Mouse (Mus musculus): Measurements from ENCODE around the gene Cbfa2t3.
A peak's percentile ranks its signal among the peaks of the same experiment; 100 is the strongest.

Cbfa2t3 gene

DNA sequence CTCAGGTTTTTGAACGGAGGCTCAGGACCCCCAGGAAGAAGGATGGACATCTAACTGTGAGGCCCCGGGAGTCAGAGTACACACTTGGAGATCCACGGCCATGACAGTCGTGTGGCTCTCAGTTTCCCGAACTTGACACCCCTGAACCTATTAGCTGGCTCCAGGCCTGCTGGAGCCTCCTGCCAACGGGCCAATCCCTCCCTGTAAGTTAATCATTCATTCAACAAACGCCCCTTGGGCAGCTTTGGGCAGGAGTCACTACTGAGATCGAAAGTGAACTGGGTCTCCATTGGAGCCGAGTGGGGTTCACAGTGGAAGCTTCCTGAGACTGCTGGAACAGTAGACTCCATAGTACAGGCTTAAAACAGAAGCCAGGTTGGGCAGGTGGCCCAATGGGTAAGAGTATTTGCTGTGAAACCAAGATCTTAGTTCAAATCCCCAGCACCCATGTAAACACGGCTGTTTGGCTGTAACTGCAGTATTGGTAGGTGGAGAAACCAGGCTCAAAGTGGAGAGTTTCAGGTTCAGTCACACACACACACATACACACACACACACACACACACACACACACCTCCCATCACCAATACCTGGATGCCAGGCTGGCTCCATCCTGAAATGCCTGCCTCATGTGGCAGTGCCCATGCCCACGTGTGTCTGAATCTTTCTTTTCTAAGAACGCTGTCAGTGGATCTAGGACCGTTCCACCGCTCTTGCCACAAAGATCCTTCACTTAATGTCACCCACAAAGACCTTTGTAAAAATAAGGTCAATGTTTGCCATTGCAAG is 20.0 kb upstream of the Cbfa2t3 start:
- DNase-seq (ENCODE audit: low spot score in 2 of 2): no peak

DNA sequence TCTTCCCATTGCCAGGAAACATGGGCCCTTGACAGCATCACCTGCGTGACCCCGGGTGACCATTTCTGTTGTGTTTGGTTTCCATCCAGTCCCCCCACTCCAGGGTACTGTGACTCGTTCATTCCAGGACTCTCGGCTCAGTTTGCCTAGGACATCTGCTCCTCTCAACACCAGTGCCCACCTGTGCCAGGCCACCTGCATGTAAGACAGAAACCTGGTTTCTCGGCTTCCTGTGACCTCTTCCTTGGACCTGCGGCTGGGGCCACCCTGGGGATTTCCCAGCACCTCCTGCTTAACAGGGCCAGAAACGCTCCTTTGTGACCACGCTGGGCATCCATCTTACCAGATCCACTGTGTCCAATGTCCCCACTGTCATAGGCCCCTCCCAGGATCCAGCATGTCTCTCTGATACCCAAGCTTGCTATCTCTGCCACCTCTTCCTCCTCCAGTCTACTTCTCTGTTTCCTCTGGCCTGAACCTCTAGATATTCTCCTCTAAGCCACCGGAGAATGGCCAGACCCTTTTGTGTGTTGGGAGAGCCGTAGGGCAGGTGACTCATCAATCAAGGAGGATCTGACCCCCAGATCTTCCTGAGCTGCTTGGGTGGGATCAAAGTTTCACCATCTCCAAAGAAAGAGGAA is 19.1 kb upstream of the Cbfa2t3 start:
- no peak for DNase-seq (ENCODE audit: low spot score in 2 of 2)

DNA sequence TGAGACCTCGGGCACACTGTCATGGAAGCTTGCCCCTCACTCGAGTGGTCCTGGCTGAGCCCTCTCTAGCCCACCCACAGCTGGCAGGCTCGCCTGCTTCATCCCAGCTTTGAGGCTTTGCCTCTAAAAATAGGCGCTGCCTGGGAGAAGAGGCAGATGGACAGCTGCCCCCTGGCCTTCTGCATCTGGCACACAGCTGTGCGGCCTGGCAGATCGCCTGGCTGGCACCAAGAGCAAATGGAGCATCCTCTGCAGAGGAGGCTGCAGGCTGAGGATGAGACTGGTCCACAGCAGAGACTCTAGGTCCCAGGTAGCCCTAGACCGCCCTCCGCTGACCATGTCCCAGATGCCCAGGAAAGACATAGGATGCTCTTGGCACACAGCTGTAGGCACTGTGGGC is 17.7 kb upstream of the Cbfa2t3 start:
- no peak for DNase-seq (ENCODE audit: low spot score in 2 of 2)

DNA sequence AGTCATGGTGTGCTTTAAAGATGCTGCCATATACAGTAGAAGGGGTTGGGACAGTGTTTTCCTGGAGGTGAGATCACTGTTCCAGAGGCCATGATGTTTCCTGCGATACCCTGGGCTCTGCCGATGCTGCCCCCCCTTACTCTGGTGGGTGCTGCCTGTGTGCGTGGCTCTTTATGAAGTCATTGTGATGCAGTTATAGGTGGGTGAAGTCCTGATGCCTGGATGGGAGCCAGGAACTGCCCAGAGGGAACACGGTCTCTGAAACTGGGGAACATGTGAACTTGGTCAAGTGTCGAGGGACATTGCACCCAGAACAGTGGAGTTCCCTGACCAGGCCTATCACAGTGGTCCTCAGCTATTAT is 14.2 kb upstream of the Cbfa2t3 start:
- no peak for DNase-seq (ENCODE audit: low spot score in 2 of 2)

DNA sequence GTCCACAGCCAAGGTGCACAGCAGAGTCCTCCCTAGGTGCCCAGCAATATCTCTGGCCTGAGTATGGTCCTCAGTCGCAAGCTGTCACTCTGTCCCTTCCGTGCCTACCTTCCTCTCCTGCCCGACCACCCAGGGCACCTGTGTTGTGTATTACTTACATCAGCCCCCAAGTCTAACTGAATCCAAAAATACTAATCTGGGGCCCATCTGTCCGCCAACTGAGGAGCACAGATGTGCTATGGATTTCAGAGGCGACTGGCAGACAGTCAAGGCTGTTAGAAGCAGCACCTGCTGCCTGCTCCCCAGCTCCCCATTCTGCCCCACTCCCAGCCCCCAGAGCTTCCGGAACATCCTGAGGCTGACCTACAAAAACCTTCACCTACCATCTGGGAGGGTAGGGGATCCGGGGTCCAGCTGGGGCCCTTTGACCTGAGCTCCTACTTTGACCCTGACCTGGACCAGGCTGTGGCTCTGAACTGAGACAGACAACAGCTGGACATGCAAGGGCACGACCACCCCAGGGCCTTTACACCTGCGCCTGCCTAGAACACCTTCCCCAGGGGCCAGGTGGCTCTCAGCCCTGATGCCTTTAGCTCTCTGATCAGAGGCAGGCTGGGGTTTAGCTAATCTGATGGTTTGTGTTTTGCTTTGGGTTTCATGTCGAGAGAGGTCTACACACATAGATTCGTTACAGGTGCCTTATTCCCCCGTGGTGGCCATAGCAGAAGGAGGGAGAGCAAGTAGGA is 13.7 kb upstream of the Cbfa2t3 start:
- no peak for DNase-seq (ENCODE audit: low spot score in 2 of 2)

DNA sequence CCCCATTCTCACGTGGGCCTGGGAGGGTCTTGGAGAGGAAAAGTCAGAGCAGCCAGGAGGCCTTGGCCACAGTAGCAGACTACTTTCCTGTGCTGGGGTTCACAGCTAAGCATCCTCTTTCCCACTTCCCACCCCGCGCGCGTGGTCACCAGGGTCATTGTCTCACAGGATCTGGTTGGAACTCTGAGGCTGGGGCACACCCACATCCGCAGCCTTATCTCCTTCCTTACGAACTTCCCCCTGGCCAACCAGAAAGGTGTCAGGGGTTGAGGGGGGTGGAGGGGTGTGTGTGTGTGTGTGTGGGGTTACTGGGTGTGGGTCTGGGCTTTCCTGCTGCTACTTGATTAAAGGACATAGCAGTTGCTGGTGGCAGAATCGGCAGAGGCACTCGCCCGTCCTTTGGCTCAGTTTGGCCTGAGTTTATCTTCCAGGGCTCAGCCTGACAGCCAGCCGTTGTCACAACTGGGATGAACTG is 13.0 kb upstream of the Cbfa2t3 start:
- DNase-seq (ENCODE audit: low spot score in 2 of 2): peak in 1 of 2 experiments; percentile 38

DNA sequence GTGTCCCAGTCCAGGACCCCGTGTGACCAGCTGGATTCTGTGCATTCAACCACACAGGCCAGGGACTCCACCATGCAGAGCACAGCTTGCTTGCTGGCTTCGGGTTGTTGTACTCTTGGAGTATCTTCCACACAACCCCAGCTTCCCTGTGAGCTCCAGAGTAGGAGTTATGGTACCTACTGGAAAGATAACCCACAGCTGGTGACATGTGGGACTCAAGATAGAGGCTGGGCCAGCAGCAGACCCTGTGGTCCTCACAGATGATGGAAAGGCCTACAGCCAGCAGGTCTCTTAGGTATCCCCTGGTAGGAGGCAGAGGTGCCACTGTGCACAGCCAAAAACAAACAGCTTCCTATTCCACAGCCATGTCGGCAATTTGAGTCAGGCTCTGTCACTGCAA is 12.6 kb upstream of the Cbfa2t3 start:
- DNase-seq (ENCODE audit: low spot score in 2 of 2): no peak

DNA sequence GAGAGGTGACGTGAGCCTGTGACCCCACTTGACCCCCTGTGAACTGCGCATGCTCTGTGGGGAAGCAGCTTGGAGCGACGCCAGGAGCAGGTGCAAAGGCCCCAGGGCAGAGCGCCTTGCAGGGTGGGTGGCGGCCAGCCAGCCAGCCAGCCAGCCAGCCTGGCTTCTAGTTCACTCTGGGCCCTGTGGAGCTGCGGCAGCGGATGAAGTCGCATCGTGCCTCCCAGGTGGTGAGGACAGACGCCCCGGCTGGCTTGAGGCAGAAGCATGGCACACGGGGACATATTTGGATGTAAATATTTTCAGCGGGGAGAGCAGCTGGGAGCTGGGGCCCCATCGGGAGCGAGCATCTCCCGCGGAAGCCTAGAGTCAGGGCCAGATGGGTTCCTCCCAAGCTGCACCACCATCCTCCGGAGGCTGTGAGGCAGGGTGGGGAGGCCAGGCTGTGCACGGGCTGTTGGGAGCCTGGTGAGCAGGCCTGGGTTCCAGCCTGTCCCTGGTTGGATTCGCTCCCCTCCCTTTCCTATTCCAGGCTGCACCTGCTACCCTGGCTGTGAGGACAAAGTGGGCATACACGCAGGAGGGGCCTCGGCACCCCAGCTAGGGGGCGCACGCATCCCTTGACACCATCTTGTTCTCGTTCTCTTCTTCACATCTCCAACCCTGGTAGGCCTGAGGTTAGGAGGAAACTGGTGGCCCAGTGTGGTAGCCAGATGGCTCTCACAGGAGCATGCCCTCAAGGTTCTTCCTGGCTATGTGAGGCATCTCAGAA is 10.6 kb upstream of the Cbfa2t3 start:
- peak in 1 of 2 experiments; percentile 38 for DNase-seq (ENCODE audit: low spot score in 2 of 2)

DNA sequence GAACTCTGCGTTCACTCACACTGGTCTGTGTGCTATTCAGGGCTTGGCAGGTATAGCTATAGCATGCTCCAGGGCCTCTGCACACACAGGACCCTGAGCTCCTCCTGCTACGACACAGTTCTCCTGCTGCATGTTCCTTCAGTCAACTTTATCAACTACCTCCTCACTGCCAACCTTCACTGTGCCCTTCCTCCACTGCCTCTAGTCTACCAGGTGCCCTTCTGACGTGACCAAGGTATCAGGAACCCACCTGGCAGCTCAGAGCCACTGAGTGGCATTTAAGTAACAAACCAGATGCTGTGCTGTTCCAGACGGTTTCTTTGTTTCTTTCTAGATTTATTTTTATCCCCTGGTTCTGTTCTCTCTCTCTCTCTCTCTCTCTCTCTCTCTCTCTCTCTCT is 8.3 kb upstream of the Cbfa2t3 start:
- DNase-seq (ENCODE audit: low spot score in 2 of 2): no peak

DNA sequence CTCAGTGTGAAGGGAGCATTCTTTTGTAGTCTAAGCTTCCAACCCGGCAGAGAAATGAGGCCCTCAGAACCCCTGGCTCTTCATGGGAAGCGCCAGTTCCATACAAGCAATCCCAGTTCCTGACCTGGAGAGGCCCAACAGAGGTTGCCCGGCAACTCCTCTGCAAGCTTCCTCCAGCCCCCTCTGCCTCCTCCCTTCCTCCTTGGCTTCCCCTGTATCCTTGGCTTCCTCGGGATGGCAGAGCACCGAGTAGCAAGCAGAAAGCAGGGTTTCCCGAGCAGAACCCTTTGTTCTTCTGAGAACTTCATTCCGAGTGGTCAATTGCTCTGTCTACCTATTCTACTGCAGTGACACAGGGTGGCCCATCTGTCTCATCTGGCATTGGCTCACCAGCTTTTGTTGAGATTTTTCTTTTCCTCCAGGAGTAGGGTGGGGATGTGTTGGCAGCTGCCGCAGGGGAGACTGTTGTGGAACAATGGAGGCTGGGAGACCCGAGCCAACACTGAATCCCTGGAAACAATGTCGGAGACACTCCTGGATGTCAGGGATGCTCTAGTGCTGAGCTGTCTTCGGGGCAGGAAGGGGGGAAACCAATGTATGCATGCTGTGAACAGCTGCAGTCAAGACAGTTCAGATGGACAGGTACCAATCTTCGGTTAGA is 7.1 kb upstream of the Cbfa2t3 start:
- DNase-seq (ENCODE audit: low spot score in 2 of 2): no peak

DNA sequence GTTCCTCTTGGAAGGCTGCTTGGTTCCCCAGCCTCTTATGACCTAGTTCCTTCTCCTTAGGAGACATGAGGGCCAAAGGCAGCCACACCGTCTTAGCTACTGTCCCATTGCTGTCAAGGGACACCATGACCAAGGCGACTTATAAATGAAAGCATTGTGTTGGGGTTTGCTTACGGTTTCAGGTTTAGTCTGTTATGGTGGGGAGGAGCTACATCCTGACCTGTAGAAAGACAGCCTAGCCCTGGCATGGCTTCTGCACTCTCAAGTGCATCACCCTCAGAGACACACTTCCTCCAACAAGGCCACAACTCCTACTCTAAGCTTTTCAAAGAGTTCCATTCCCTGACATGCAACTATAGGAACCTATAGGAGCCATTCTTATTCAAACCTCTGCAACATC is 5.7 kb upstream of the Cbfa2t3 start:
- no peak for DNase-seq (ENCODE audit: low spot score in 2 of 2)

DNA sequence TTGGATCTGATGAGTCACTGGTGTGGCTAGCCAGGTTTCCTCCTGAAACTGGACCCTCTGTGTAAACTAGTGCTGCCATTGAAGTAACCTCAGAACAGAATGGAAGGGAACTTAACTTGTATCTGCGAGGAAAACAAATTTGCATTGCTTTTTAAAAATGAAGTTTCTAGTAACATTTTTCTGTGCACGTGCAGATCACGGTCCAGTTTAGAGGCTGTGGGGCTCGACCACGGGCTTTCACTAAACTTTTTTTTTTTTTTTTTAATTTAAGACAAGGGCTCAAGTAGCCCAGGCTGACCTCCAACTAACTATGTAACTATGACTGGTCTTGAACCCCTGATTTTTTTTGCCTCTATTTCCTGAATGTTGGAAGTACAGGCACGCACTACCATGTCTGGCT is 4.0 kb upstream of the Cbfa2t3 start:
- DNase-seq (ENCODE audit: low spot score in 2 of 2): no peak

DNA sequence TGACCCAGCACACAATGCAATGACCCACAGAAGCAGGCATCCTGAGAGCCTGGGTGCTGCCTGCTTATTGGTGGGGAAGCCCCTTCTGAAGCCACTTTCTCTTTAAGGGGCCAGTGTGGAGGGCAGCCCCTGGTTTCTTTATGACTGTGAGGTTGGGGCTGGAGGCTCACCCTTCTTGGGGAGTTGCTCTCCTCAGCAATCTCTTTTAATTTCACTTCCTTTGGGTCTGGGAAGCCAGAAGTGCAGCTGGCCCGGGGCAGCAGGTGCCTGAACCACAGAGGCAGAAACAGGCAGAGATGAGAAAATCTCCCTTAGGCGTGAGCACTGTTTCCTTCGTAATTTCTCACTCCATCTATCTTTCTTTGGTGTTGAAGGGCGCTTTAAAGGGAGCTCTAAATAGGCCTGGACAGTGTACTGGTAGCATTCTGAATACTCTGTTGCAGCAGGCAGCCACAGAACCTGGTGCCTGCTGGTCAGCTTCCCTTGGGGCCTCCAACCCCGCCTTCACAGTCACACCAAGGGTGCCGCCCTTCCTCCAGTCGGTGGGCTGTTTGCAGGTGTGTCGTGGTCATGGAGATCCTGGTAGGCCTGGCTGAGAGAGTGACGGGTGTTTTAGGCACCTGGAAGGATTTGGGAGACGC is 3.5 kb upstream of the Cbfa2t3 start:
- DNase-seq (ENCODE audit: low spot score in 2 of 2): peak in 1 of 2 experiments; percentile 45

DNA sequence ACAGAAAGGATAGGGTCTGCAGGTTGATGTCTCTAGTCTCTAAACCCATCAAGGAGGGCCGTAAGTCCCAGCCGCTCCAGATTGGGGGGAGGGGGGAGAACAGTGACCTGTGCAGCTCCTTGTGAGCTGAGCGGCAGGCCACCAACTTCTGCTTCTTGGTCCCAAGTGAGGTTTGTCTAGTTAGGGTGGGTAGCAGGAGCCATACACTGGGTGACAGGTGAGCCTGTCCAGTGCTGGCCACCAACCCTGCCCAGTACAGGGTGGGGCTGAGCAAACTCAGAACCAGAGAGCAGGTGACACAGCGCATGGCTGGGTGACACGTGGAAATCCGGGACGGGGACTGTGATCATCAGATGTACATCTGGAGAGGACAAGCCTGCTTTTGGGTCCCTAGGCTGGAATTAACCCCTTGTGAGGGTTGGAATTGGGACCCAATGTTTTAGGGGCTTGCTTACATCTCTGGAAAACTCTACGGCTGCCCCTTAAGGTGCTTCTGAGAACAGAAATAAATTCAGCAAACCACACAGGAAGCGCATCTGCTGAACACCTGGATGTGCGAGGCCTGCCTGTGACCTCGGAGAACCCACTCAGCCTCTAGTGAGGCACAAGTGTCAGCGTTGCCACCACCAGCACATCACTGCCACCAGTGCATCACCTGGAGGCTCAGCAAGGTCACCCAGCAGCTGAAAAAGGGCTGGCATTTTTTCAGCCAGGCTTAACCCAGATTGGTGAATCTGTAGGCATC is 2.7 kb upstream of the Cbfa2t3 start:
- peak in 1 of 2 experiments; percentile 50 for DNase-seq (ENCODE audit: low spot score in 2 of 2)

DNA sequence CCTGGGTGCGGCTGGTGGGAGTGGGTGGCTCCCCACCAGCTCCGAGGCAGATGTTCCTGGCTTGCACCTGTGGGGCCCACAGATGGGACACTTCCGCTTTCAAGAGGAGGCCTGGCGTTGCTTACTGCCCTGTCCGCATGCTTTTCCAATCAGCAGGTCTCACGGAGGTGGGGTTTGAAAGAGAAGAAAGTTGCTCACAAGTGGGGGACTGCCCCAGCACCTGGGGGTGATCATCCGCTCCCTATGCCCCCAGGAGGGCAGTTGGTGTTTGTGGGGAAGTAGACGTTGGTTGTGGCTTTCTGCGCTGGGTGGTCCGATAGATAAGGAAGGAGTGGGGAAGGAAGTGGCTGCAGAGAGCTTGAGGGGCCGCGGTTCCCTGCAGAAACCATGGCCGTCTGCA is 1.7 kb upstream of the Cbfa2t3 start:
- DNase-seq (ENCODE audit: low spot score in 2 of 2): peak; percentile 71 to 81

DNA sequence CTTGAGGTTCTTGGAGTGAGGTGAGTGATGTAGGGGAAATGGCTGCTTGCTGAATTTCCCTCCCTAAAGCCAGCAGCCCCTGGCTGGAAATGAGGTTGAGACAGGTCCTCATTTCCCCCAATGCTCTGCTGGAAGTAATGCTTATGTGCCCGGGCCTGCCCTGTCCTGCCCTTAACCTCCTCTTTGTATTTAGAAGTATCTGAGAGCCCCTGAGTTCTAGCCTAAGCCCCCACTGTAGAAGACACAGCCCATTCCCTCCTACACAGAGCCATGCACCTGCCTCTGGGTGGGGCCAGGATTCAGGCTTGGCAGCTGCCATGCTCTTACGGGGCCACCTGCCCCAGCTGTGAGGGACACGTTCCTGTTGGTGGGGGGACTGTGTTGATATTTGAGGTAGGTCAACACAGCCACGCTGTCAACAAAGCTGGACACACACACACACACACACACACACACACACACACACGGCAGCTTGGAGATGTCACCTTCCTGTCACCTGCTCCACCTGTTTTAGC is 598 bp downstream of the Cbfa2t3 start:
- peak in 1 of 2 experiments; percentile 44 for DNase-seq (ENCODE audit: low spot score in 2 of 2)

DNA sequence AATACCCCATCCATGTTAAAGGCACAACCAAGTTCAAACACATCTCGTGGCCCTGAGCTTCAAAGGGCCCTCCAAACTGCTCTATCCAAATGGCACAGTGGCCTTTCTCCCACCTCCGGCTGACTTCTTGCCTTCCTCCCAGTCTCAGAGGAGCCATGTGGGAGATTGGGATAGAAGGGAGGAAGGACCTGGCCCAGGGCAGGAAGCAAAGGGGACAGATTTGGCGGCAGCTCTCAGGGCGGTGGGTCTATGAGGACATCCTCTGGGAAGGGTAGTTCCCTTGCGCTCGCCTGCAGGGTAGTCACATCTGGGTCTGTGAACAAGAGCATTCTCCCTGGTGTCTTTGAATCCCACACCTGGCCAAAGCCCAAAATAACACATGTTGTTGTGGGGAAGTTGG is 1.3 kb downstream of the Cbfa2t3 start:
- no peak for DNase-seq (ENCODE audit: low spot score in 2 of 2)

DNA sequence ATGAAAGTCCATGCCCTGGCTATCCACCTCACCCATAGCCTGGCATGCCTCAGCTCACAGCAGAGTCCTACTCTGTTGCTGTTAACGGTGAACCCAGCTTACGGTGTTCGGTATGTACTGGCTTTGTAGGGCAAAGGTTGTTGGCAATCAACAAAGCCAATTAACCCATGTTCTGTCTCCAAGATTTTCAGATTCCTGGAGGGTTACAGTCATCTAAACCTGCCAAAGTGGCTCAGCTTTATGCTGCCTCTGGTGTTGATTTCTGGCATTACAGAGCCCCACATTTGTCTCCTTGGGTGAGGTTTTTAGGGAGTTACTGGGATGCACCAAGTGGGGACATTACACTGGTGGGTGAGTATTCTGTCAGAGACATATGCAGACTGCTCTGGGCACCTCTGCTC is 1.7 kb downstream of the Cbfa2t3 start:
- peak; percentile 71 to 87 for DNase-seq (ENCODE audit: low spot score in 2 of 2)

DNA sequence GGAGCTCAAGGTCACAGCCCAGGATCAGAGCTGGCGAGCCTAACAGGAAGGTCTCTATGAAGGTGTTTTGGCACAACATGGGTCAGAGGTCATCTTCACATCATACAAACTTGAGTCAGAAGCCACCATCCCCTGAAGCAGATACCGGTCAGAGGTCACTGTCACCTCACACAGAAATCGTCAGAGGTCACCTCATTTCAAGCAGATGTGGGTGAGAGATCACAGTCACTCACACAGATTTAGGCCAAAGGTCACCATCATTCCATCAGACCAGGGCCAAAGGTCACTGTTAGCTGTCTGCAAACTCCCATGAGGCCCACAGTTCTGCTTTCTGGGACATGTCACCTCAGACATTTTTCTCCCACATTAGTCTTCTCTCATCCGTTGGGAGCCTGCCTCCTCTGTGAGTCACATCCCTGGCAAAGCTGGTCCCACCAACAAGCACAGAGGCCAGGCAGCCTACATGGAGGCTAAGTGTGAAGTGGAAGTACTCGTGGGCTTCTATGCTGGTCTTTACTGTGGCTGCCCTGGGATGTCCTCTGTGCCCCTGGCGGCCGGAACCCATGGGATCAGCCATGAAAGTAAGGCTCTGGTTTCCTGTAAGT is 3.4 kb downstream of the Cbfa2t3 start:
- DNase-seq (ENCODE audit: low spot score in 2 of 2): no peak

DNA sequence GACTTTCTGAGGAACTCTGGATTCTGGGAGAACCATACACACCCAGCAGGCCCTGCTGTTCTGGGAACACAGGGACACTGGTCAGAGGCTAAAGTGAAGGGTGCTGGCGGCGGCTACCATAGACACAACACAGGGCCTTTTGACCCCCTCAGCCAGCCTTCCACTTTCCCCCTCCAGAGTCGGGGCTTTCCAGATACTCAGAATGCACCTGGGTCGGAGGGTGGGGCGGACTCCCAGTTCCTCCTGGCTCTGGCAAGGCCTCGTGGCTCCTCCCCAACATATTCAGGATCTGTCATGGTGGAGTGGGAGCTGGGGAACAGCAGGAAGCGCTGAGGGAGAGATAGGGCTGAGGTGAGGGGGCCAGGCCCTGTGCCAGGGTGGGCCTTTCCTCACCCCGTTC is 6.8 kb downstream of the Cbfa2t3 start:
- no peak for DNase-seq (ENCODE audit: low spot score in 2 of 2)
